Mouse (Mus musculus): ENCODE results near the gene Rrp8. TPM values are rescaled to one million over a fixed set of nuclear protein-coding genes. Genes with fewer than 3 reads are reported as not detected.

Gene Rrp8
- 19.6 and 22.4 TPM in 2 replicates for polyA plus RNA-seq (2014; fragmentation: Nextera tagmentation; extraction: Ambion mirVana)

- H3K4me2 ChIP-seq (ENCODE audit: low read length), result peak within 1 kb of the TSS; percentile 94
- H3K9me3 ChIP-seq (ENCODE audit: control insufficient read depth, low read length), result no peaks in the 10 kb centered on the region
- under 1% methylated on average over 30 of the region's 30 CpGs for WGBS
- peak within 1 kb of the TSS; percentile 91 to 98 for H3K4me3 ChIP-seq (ENCODE audit: control insufficient read depth in 1 of 2, insufficient read depth in 1 of 2, low read depth in 1 of 2, low read length in 2 of 2)
- H3K9ac ChIP-seq (ENCODE audit: low read length), result peak within 1 kb of the TSS; percentile 98
- no peaks in the 10 kb centered on the region for H3K27me3 ChIP-seq (ENCODE audit: control insufficient read depth, insufficient read depth, low read length)
- peak within 1 kb of the TSS; percentile 88 to 97 for H3K27ac ChIP-seq (replicated peaks in 1 of 2; ENCODE audit: control insufficient read depth in 1 of 2, insufficient read depth in 1 of 2, low read depth in 2 of 2, low read length in 2 of 2)
- H3K4me1 ChIP-seq (ENCODE audit: control insufficient read depth in 2 of 2, insufficient read depth in 2 of 2, low read length in 2 of 2), result peaks cover 7 to 29% of the 10 kb centered on the region in 2 experiments
- no peak; the same call in 1 of the 2 replicates for ATAC-seq (ENCODE audit: insufficient number of reproducible peaks, insufficient read depth, low FRiP score, low read depth)
- peaks cover 57% of the 10 kb centered on the region for H3K36me3 ChIP-seq (ENCODE audit: control insufficient read depth, insufficient read depth, low read length)
Measured at GRCm38 (mm10) chr7:105736911-105737521, at the start of gene Rrp8. Rrp8 (minus strand) TSS chr7:105737385.

- WGBS, result 7% methylated on average over 20 of the region's 20 CpGs
- ATAC-seq (ENCODE audit: insufficient number of reproducible peaks, insufficient read depth, low FRiP score, low read depth), result 0 out of 2 replicates have a peak, but pooled peaks have one; percentile 29
Measured at GRCm38 (mm10) chr7:105786506-105787284, 49.5 kb upstream of the Rrp8 start.

GRCm38 (mm10) chr7:105784556-105784955, 47.4 kb upstream of the Rrp8 start:
- Histone ChIP-seq H3K4me3 (ENCODE audit: control insufficient read depth in 1 of 2, insufficient read depth in 1 of 2, low read depth in 1 of 2, low read length in 2 of 2) (no peak overlapping the region), H3K9ac (ENCODE audit: low read length) (no peak overlapping the region), H3K9me3 (ENCODE audit: control insufficient read depth, low read length) (no peaks in the 10 kb centered on the region), H3K4me1 (ENCODE audit: control insufficient read depth in 2 of 2, insufficient read depth in 2 of 2, low read length in 2 of 2) (peaks cover 3 to 4% of the 10 kb centered on the region in 2 experiments; a peak in 1 of 4 replicates), H3K27me3 (ENCODE audit: control insufficient read depth, insufficient read depth, low read length) (peaks cover 7% of the 10 kb centered on the region; the same call in 1 of the 2 replicates), H3K27ac (replicated peaks in 1 of 2; ENCODE audit: control insufficient read depth in 1 of 2, insufficient read depth in 1 of 2, low read depth in 2 of 2, low read length in 2 of 2) (peak overlapping the region in 1 of 2 experiments; percentile 36; a peak in 1 of 4 replicates), H3K36me3 (ENCODE audit: control insufficient read depth, insufficient read depth, low read length) (peaks cover 25% of the 10 kb centered on the region), H3K4me2 (ENCODE audit: low read length) (peak overlapping the region; percentile 26; the same call in 1 of the 2 replicates)
- ATAC-seq (ENCODE audit: insufficient number of reproducible peaks, insufficient read depth, low FRiP score, low read depth), result no peak
- WGBS, result 31% methylated on average over 4 of the region's 4 CpGs

More at GRCm38 (mm10) chr7:105786506-105787284, 49.5 kb upstream of the Rrp8 start:
- Histone ChIP-seq H3K27ac (replicated peaks in 1 of 2; ENCODE audit: control insufficient read depth in 1 of 2, insufficient read depth in 1 of 2, low read depth in 2 of 2, low read length in 2 of 2) (peak overlapping the region; percentile 40 to 74), H3K9ac (ENCODE audit: low read length) (peak overlapping the region; percentile 89), H3K4me1 (ENCODE audit: control insufficient read depth in 2 of 2, insufficient read depth in 2 of 2, low read length in 2 of 2) (0 out of 4 replicates have a peak, but pooled peaks cover 0 to 4% of the 10 kb centered on the region in 2 experiments), H3K4me2 (ENCODE audit: low read length) (peak overlapping the region; percentile 72), H3K9me3 (ENCODE audit: control insufficient read depth, low read length) (no peaks in the 10 kb centered on the region), H3K27me3 (ENCODE audit: control insufficient read depth, insufficient read depth, low read length) (peaks cover 7% of the 10 kb centered on the region; the same call in 1 of the 2 replicates), H3K36me3 (ENCODE audit: control insufficient read depth, insufficient read depth, low read length) (0 out of 2 replicates have a peak, but pooled peaks cover 8% of the 10 kb centered on the region), H3K4me3 (ENCODE audit: control insufficient read depth in 1 of 2, insufficient read depth in 1 of 2, low read depth in 1 of 2, low read length in 2 of 2) (peak overlapping the region; percentile 73 to 76)

- H3K9ac ChIP-seq (ENCODE audit: low read length), result no peak overlapping the region
- WGBS, result 38% methylated on average over 4 of the region's 4 CpGs
- peaks cover 7 to 9% of the 10 kb centered on the region in 2 experiments; a peak in 3 of 4 replicates for H3K4me1 ChIP-seq (ENCODE audit: control insufficient read depth in 2 of 2, insufficient read depth in 2 of 2, low read length in 2 of 2)
- peaks cover under 1% of the 10 kb centered on the region; the same call in 1 of the 2 replicates for H3K27me3 ChIP-seq (ENCODE audit: control insufficient read depth, insufficient read depth, low read length)
- peaks cover 25% of the 10 kb centered on the region for H3K36me3 ChIP-seq (ENCODE audit: control insufficient read depth, insufficient read depth, low read length)
- no peak overlapping the region for H3K4me3 ChIP-seq (ENCODE audit: control insufficient read depth in 1 of 2, insufficient read depth in 1 of 2, low read depth in 1 of 2, low read length in 2 of 2)
- ATAC-seq (ENCODE audit: insufficient number of reproducible peaks, insufficient read depth, low FRiP score, low read depth), result no peak
- no peaks in the 10 kb centered on the region for H3K9me3 ChIP-seq (ENCODE audit: control insufficient read depth, low read length)
- H3K4me2 ChIP-seq (ENCODE audit: low read length), result no peak overlapping the region; the same call in 1 of the 2 replicates
- no peak overlapping the region for H3K27ac ChIP-seq (replicated peaks in 1 of 2; ENCODE audit: control insufficient read depth in 1 of 2, insufficient read depth in 1 of 2, low read depth in 2 of 2, low read length in 2 of 2)
Measured at GRCm38 (mm10) chr7:105783861-105784260, 46.7 kb upstream of the Rrp8 start.

- H3K9ac ChIP-seq (ENCODE audit: low read length), result no peak overlapping the region; the same call in 1 of the 2 replicates
- H3K4me1 ChIP-seq (ENCODE audit: control insufficient read depth in 2 of 2, insufficient read depth in 2 of 2, low read length in 2 of 2), result peaks cover 17 to 21% of the 10 kb centered on the region in 2 experiments
- peak overlapping the region; percentile 43 for H3K4me2 ChIP-seq (ENCODE audit: low read length)
- H3K4me3 ChIP-seq (ENCODE audit: control insufficient read depth in 1 of 2, insufficient read depth in 1 of 2, low read depth in 1 of 2, low read length in 2 of 2), result no peak overlapping the region
- peak; percentile 71 for ATAC-seq (ENCODE audit: insufficient number of reproducible peaks, insufficient read depth, low FRiP score, low read depth)
- peaks cover 25% of the 10 kb centered on the region for H3K36me3 ChIP-seq (ENCODE audit: control insufficient read depth, insufficient read depth, low read length)
- no peaks in the 10 kb centered on the region for H3K9me3 ChIP-seq (ENCODE audit: control insufficient read depth, low read length)
- H3K27ac ChIP-seq (replicated peaks in 1 of 2; ENCODE audit: control insufficient read depth in 1 of 2, insufficient read depth in 1 of 2, low read depth in 2 of 2, low read length in 2 of 2), result peak overlapping the region; percentile 90 to 91
- 27% methylated on average over 4 of the region's 4 CpGs for WGBS
- H3K27me3 ChIP-seq (ENCODE audit: control insufficient read depth, insufficient read depth, low read length), result no peaks in the 10 kb centered on the region
Measured at GRCm38 (mm10) chr7:105778553-105779265, 41.5 kb upstream of the Rrp8 start.

GRCm38 (mm10) chr7:105777797-105778552, 40.8 kb upstream of the Rrp8 start:
- H3K27ac ChIP-seq (replicated peaks in 1 of 2; ENCODE audit: control insufficient read depth in 1 of 2, insufficient read depth in 1 of 2, low read depth in 2 of 2, low read length in 2 of 2), result peak overlapping the region; percentile 90 to 91
- peaks cover 25% of the 10 kb centered on the region for H3K36me3 ChIP-seq (ENCODE audit: control insufficient read depth, insufficient read depth, low read length)
- peak overlapping the region; percentile 43 for H3K4me2 ChIP-seq (ENCODE audit: low read length)
- peak; percentile 58; the same call in 1 of the 2 replicates for ATAC-seq (ENCODE audit: insufficient number of reproducible peaks, insufficient read depth, low FRiP score, low read depth)
- H3K9me3 ChIP-seq (ENCODE audit: control insufficient read depth, low read length), result no peaks in the 10 kb centered on the region
- peaks cover 17 to 21% of the 10 kb centered on the region in 2 experiments for H3K4me1 ChIP-seq (ENCODE audit: control insufficient read depth in 2 of 2, insufficient read depth in 2 of 2, low read length in 2 of 2)
- H3K4me3 ChIP-seq (ENCODE audit: control insufficient read depth in 1 of 2, insufficient read depth in 1 of 2, low read depth in 1 of 2, low read length in 2 of 2), result peak overlapping the region; percentile 1 to 4; a peak in 2 of 4 replicates
- H3K9ac ChIP-seq (ENCODE audit: low read length), result no peak overlapping the region
- 35% methylated on average over 13 of the region's 13 CpGs for WGBS
- no peaks in the 10 kb centered on the region for H3K27me3 ChIP-seq (ENCODE audit: control insufficient read depth, insufficient read depth, low read length)

All from heart, embryonic 14.5 days (tissue).